Mouse (Mus musculus): ENCODE results near the gene Cd164. TPM values are rescaled to one million over a fixed set of nuclear protein-coding genes. Genes with fewer than 3 reads are reported as not detected.

Gene Cd164
- polyA plus RNA-seq, 1 experiment from 2014 or later: 154 TPM

DNA sequence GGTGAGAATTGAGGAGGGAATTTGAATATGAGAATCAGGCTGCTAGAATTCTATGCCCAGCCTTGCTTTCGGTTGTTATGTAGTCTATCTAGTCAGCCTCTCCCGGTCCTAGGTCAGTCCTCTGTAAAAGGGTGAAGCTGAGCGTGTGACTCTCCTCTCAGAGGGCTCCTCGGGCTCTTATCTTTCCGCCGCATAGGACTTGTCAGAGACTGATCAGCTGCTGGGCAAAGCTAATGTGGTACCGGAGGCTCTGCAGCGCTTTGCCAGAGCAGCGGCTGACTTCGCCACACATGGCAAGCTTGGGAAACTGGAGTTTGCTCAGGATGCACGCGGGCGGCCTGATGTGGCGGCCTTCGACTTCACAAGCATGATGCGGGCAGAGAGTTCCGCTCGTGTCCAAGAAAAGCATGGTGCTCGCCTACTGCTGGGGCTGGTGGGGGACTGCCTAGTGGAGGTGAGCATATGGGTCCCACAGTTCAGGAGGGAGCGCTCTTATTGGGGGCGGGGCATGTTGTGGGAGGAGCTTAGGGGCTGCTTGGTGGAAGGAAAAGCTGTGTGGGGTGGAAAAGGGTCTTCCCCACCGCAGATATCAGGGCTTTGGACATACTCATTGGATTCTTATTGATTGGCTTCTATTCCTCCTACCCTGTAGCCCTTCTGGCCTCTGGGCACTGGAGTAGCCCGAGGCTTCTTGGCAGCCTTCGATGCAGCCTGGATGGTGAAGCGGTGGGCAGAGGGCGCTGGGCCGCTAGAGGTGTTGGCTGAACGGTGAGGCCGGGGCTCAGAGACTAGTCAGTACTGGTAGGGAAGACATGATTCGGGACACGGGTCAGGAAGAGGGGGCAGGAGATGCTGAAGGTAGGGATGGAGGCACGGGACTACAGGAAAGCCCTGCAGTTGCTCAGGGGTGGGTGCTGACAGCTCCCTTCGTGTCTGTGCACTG, 38.0 kb upstream of the Cd164 start:
- Histone ChIP-seq H3K4me2 (no peak overlapping the region), H3K4me3 (no peak overlapping the region), H3K9ac (no peak overlapping the region), H3K36me3 (peaks cover 81% of the 10 kb centered on the region), H3K4me1 (peaks cover 13% of the 10 kb centered on the region), H3K27ac (no peak overlapping the region), H3K27me3 (no peaks in the 10 kb centered on the region), H3K9me3 (no peaks in the 10 kb centered on the region)
- ATAC-seq (ENCODE audit: insufficient number of reproducible peaks, insufficient read depth, low FRiP score, low TSS enrichment, low read depth): no peak
- 74% methylated on average over 33 of the region's 33 CpGs for WGBS

DNA sequence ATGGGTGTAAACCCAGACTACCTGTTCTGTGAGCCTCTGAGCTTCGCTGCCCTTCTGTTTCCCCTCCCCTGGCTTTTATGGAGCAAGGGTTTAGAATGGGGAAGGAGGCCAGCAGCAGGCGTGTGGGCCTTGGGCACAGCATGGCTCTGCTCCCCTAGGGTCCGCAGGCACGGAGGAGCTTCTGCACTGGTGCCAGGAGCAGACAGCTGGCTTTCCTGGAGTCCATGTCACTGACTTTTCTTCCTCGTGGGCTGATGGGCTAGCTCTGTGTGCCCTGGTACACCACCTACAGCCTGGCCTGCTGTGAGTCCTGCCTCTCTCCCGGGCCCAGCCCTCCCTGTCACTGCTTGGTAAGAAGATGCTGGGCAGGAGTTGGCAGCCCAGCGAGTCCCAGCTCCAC, 36.8 kb upstream of the Cd164 start:
- Histone ChIP-seq H3K9me3 (no peaks in the 10 kb centered on the region), H3K4me1 (peaks cover 7% of the 10 kb centered on the region), H3K4me2 (no peak overlapping the region), H3K9ac (no peak overlapping the region), H3K27me3 (no peaks in the 10 kb centered on the region), H3K27ac (no peak overlapping the region), H3K36me3 (peaks cover 93% of the 10 kb centered on the region), H3K4me3 (no peak overlapping the region)
- no peak for ATAC-seq (ENCODE audit: insufficient number of reproducible peaks, insufficient read depth, low FRiP score, low TSS enrichment, low read depth)
- 81% methylated on average over 7 of the region's 7 CpGs for WGBS

DNA sequence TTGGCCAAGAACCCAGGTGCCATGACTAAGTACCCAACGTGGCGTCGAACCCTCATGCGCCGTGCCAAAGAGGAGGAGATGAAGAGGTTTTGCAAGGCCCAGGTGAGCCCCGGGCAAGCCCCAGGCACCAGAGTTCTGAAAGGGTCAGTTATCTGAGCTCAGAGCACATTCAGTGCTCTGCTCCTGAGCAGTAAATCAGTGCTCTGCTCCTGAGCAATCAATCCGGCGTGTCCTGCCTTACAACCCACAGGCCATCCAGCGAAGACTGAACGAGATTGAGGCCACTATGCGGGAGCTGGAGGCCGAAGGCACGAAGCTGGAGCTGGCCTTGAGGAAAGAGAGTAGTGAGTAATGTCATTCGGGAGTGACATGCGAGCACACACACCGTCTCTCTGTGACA, 33.4 kb upstream of the Cd164 start:
- WGBS: 95% methylated on average over 16 of the region's 16 CpGs
- Histone ChIP-seq H3K27ac (no peak overlapping the region), H3K36me3 (peaks cover 77% of the 10 kb centered on the region), H3K27me3 (no peaks in the 10 kb centered on the region), H3K9ac (no peak overlapping the region), H3K4me2 (no peak overlapping the region), H3K9me3 (no peaks in the 10 kb centered on the region), H3K4me3 (no peak overlapping the region), H3K4me1 (peaks cover 18% of the 10 kb centered on the region)
- ATAC-seq (ENCODE audit: insufficient number of reproducible peaks, insufficient read depth, low FRiP score, low TSS enrichment, low read depth): no peak

DNA sequence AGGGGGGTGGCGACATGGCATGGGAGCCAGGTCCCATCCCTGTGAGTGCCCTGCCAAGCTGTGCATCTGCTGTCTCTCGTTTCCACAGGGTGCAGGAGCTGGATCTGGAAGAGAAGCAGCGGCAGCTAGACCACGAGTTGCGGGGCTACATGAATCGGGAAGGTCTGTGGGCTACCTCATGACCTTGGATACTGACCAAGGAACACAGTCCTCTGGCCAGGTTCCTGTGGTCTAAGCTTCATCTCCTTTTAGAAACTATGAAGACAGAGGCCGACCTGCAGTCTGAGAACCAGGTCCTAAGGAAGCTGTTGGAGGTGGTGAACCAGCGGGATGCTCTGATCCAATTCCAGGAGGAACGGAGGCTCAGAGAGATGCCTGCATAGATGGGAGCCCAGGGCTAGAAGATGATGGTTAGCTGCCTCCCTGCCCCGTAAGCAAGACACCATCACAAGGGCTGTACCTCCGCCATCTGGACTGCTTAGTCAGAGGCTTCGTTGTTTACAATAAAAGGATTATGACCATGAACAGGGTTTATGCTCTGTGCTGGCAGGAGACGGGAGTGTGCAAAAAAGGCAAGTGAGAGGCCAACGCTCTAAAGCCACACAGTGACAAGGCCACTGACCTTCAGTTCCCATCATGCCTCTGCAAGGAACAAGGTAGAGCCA, 32.6 kb upstream of the Cd164 start:
- Histone ChIP-seq H3K4me2 (no peak overlapping the region), H3K4me3 (no peak overlapping the region), H3K9me3 (no peaks in the 10 kb centered on the region), H3K4me1 (peaks cover 18% of the 10 kb centered on the region), H3K9ac (no peak overlapping the region), H3K27me3 (0 out of 2 replicates have a peak, but pooled peaks cover 3% of the 10 kb centered on the region), H3K36me3 (peaks cover 69% of the 10 kb centered on the region), H3K27ac (no peak overlapping the region)
- no peak for ATAC-seq (ENCODE audit: insufficient number of reproducible peaks, insufficient read depth, low FRiP score, low TSS enrichment, low read depth)
- WGBS: 88% methylated on average over 14 of the region's 14 CpGs

DNA sequence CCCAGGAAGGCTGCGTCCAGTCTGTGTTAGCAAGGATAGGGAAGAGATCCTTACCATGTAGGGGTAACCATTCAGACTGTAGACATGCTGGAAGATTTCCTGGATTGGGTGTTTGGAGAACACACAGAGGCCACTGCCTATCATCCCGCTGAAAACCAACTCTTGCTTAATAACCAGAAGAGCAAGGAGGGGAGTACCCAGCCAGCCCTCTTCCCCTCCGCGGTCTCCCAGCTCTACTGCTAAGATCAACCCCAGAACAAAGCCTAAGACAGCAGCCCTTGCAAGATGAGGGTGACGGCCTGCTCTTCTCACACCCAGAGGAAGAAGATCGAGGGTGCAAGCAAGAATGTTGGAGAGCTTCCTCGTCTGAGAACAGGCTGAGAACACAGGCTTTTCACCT, 30.3 kb upstream of the Cd164 start:
- ATAC-seq (ENCODE audit: insufficient number of reproducible peaks, insufficient read depth, low FRiP score, low TSS enrichment, low read depth): no peak
- peak overlapping the region; percentile 68 for H3K4me3 ChIP-seq
- no peaks in the 10 kb centered on the region for H3K9me3 ChIP-seq
- no peak overlapping the region for H3K27ac ChIP-seq
- peaks cover 46% of the 10 kb centered on the region for H3K36me3 ChIP-seq
- H3K27me3 ChIP-seq: 0 out of 2 replicates have a peak, but pooled peaks cover 3% of the 10 kb centered on the region
- peak overlapping the region; percentile 82 for H3K9ac ChIP-seq
- 40% methylated on average over 7 of the region's 7 CpGs for WGBS
- peaks cover 18% of the 10 kb centered on the region for H3K4me1 ChIP-seq
- peak overlapping the region; percentile 100 for H3K4me2 ChIP-seq

DNA sequence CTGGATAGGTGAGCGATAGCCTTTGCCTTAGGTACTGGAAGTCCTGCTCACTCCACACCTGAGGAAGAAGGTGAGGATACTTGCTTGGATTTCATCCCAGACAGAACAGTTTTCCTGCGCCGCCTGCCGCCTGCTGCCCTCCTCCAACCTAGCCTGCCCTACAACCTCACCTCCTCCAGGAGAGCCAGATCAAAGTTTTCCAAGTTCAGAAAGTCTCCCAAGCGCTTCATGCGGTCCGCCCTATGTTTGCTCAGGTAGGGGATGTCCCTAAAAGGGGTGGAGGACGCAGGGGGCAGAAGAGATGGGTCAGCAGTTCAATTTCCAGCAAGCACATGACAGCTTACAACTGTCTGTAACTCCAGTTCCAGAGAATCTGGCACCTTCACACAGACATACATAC, 29.9 kb upstream of the Cd164 start:
- WGBS: 23% methylated on average over 8 of the region's 8 CpGs
- H3K27me3 ChIP-seq: 0 out of 2 replicates have a peak, but pooled peaks cover 3% of the 10 kb centered on the region
- ATAC-seq (ENCODE audit: insufficient number of reproducible peaks, insufficient read depth, low FRiP score, low TSS enrichment, low read depth): no peak

DNA sequence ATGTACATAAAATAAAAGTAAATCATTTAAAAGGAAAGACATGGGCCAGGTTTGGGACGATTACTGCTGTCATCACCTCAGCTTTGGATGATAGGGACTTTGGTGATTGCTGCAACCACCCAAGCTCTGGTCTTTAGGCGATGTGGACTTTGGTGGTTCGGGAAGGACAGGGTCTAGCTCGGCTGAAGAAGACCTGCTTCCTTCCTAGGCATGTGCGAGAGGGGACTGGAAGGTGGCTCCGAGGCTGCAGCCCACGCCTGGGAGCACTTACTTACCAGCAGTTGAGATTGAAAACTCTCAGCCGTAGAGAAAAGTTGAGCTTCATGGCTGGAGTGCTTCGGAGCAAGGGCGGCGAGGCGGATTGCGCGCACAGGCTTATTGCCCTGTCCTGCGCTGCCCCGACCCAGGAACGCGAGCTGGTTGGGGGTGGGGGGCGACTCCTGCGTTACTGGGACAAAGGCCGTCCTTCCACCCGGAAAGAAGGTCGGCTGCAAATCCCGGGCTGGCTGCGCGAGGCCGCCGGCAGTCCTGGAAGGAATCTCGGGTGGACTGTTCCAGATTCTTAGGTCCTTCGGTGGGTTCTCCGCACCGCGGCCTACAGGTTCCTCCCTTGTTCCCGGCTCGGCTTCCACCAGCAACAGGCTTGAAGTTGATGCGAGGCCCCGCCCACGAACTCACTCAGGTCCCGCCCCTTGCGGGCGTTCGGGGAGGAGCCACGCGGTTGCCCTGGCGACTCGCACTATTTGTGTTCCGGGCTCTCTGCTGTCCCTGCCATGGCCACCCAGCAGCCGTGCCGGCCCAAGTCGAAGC, 29.3 kb upstream of the Cd164 start, which contains the start of the genes Smpd2 and Ppil6:
TSS of gene Smpd2 (minus strand) at position 662 of the 810 bp plus-strand sequence.
TSS of gene Ppil6 (plus strand) at position 732 of the 810 bp plus-strand sequence.
- 1% methylated on average over 50 of the region's 50 CpGs for WGBS
- Histone ChIP-seq H3K4me1 (peaks cover 18% of the 10 kb centered on the region), H3K4me2 (peak within 1 kb of the TSS; percentile 100), H3K4me3 (peak within 1 kb of the TSS; percentile 68), H3K36me3 (peaks cover 36% of the 10 kb centered on the region), H3K27me3 (0 out of 2 replicates have a peak, but pooled peaks cover 3% of the 10 kb centered on the region), H3K9me3 (no peaks in the 10 kb centered on the region), H3K9ac (peak within 1 kb of the TSS; percentile 82), H3K27ac (peak within 1 kb of the TSS; percentile 84)
- peak; percentile 85 for ATAC-seq (ENCODE audit: insufficient number of reproducible peaks, insufficient read depth, low FRiP score, low TSS enrichment, low read depth)

More for the DNA sequence above, 29.9 kb upstream of the Cd164 start:
- Histone ChIP-seq H3K27ac (no peak overlapping the region), H3K9ac (peak overlapping the region; percentile 82), H3K4me3 (peak overlapping the region; percentile 68), H3K36me3 (peaks cover 42% of the 10 kb centered on the region), H3K9me3 (no peaks in the 10 kb centered on the region), H3K4me2 (peak overlapping the region; percentile 100), H3K4me1 (peaks cover 18% of the 10 kb centered on the region)

DNA sequence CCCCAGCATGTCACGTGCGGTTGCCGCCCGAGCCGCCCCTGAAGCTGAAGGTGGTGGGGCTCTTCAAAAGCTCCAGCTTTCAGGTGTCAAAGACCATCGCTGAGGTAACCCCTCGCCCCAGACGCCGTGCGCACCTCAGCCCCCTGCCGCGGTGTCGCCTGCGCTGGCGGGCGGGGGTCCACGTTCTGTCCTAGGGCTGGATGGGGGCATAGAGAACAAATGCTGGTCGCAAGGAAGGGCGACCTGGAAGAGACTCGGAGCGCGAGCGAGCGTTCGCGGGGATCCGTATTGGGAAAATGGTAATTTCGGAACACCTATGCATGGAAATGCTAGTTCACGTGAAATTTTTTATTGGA, 28.7 kb upstream of the Cd164 start:
- Histone ChIP-seq H3K36me3 (peaks cover 30% of the 10 kb centered on the region), H3K27ac (no peak overlapping the region), H3K4me1 (peaks cover 18% of the 10 kb centered on the region), H3K4me3 (peak overlapping the region; percentile 68), H3K9me3 (no peaks in the 10 kb centered on the region), H3K9ac (peak overlapping the region; percentile 82), H3K27me3 (0 out of 2 replicates have a peak, but pooled peaks cover 3% of the 10 kb centered on the region), H3K4me2 (peak overlapping the region; percentile 100)
- under 1% methylated on average over 29 of the region's 29 CpGs for WGBS
- ATAC-seq (ENCODE audit: insufficient number of reproducible peaks, insufficient read depth, low FRiP score, low TSS enrichment, low read depth): 0 out of 2 replicates have a peak, but pooled peaks have one; percentile 9

DNA sequence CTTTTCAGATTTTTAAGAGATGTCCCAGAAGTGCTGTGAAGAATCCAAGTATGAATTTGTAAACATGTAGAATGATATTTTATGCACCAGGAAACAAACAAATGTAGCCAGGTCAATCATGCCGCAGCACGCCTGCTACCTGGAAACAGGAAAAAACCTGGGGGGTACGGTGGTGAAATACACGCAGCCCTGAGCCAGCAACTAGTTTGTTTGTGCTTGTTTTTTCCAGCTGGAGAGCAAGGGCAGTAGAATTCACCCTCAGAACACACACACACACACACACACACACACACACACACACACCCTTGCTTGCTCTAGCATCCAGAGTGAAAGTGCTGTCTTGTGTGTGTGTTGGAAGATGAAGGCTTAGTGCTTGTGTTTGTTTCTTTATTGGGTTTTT, 28.1 kb upstream of the Cd164 start:
- 42% methylated on average over 4 of the region's 4 CpGs for WGBS
- Histone ChIP-seq H3K27me3 (0 out of 2 replicates have a peak, but pooled peaks cover 3% of the 10 kb centered on the region), H3K27ac (no peak overlapping the region), H3K4me2 (peak overlapping the region; percentile 100; the same call in 1 of the 2 replicates), H3K9ac (no peak overlapping the region), H3K4me1 (peaks cover 18% of the 10 kb centered on the region), H3K9me3 (no peaks in the 10 kb centered on the region), H3K36me3 (peaks cover 24% of the 10 kb centered on the region), H3K4me3 (no peak overlapping the region)
- no peak for ATAC-seq (ENCODE audit: insufficient number of reproducible peaks, insufficient read depth, low FRiP score, low TSS enrichment, low read depth)

DNA sequence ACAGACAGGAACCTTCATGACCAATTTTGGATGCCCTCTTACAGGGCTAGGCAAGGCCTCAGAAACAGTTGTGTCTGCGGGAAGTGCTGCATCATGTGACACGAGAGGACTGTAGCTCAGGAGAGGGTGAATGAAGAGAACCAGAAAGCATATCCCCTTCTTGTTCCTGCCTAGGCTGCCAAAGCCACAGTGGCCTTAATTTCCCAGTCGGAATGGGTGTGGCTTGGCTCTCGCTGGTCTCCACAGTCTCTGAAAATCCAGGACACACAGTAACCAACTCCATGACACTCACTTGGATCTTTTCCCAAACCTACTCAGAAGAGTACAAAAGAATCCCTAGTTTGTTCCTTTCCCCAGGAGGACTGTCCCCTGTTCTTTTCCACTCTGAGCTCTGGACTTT, 18.3 kb upstream of the Cd164 start:
- Histone ChIP-seq H3K9ac (no peak overlapping the region), H3K27ac (no peak overlapping the region), H3K27me3 (no peaks in the 10 kb centered on the region), H3K4me2 (no peak overlapping the region), H3K4me3 (no peak overlapping the region), H3K9me3 (no peaks in the 10 kb centered on the region), H3K4me1 (no peaks in the 10 kb centered on the region), H3K36me3 (no peaks in the 10 kb centered on the region)
- 58% methylated on average over 4 of the region's 4 CpGs for WGBS
- no peak for ATAC-seq (ENCODE audit: insufficient number of reproducible peaks, insufficient read depth, low FRiP score, low TSS enrichment, low read depth)

DNA sequence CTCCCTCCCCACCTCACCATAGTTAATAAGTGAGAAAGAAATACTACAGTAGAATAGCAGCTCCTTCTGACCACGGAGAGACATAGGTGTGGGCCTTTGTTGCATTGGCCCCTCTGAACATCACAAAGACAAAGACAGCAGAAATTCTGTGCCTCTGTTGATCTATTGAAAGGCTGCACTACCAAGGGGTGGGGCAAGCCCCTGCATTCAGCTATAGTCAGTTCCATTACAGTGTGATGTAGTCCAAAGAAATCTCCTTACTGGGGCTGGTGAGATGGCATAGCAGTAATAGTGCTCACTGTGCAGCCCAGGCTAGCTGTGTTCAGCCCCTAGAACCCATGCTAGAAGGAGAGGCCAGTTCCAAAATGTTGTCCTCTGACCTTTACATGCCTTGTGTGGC, 14.2 kb upstream of the Cd164 start:
- no peaks in the 10 kb centered on the region for H3K36me3 ChIP-seq
- no peak for ATAC-seq (ENCODE audit: insufficient number of reproducible peaks, insufficient read depth, low FRiP score, low TSS enrichment, low read depth)
- H3K9ac ChIP-seq: no peak overlapping the region
- H3K27me3 ChIP-seq: no peaks in the 10 kb centered on the region
- no peaks in the 10 kb centered on the region for H3K4me1 ChIP-seq
- no peaks in the 10 kb centered on the region for H3K9me3 ChIP-seq
- H3K4me2 ChIP-seq: no peak overlapping the region
- no peak overlapping the region for H3K4me3 ChIP-seq
- WGBS: 93% methylated on average over 1 of the region's 1 CpGs
- no peak overlapping the region for H3K27ac ChIP-seq
